Mouse (Mus musculus): ENCODE measurements around the gene Samd14. TPM values are rescaled to one million over a fixed set of nuclear protein-coding genes. Genes with fewer than 3 reads are reported as not detected.

Samd14 gene
- polyA plus RNA-seq, 1 experiment: 0.75 TPM

GRCm38 (mm10) chr11:94990102-94990748 lies 19.5 kb upstream of the Samd14 start:
- Histone ChIP-seq H3K27ac (ENCODE audit: control insufficient read depth, insufficient read depth, low read depth, low read length) (peak overlapping the region; percentile 68), H3K4me3 (ENCODE audit: control insufficient read depth, low read depth, low read length) (peak overlapping the region; percentile 89), H3K4me1 (ENCODE audit: control insufficient read depth, insufficient read depth, low read length) (peaks cover 44% of the 10 kb centered on the region), H3K36me3 (ENCODE audit: control insufficient read depth, insufficient read depth, low read length) (no peaks in the 10 kb centered on the region), H3K27me3 (ENCODE audit: control insufficient read depth, insufficient read depth, low read length) (no peaks in the 10 kb centered on the region)
- TF ChIP-seq CTCF (IDR thresholded peaks at IDR 0.05; ENCODE audit: control insufficient read depth, insufficient read depth, insufficient replicate concordance, low read depth, low read length) (no peak), POLR2A (IDR thresholded peaks at IDR 0.05; ENCODE audit: control insufficient read depth, low read depth, low read length) (no peak)

- peak within 1 kb of the TSS; percentile 89 for H3K4me3 ChIP-seq (ENCODE audit: control insufficient read depth, low read depth, low read length)
- H3K27ac ChIP-seq (ENCODE audit: control insufficient read depth, insufficient read depth, low read depth, low read length): peak within 1 kb of the TSS; percentile 68
- H3K36me3 ChIP-seq (ENCODE audit: control insufficient read depth, insufficient read depth, low read length): no peaks in the 10 kb centered on the region
- TF ChIP-seq POLR2A (IDR thresholded peaks at IDR 0.05; ENCODE audit: control insufficient read depth, low read depth, low read length): no peak
- TF ChIP-seq CTCF (IDR thresholded peaks at IDR 0.05; ENCODE audit: control insufficient read depth, insufficient read depth, insufficient replicate concordance, low read depth, low read length): peak; percentile 52; the same call in 1 of the 2 replicates
- H3K27me3 ChIP-seq (ENCODE audit: control insufficient read depth, insufficient read depth, low read length): no peaks in the 10 kb centered on the region
- peaks cover 44% of the 10 kb centered on the region for H3K4me1 ChIP-seq (ENCODE audit: control insufficient read depth, insufficient read depth, low read length)
Observed at GRCm38 (mm10) chr11:94990749-94991577, 18.7 kb upstream of the Samd14 start, which contains the start of gene Ppp1r9b. Ppp1r9b (plus strand) TSS chr11:94991035.

DNA sequence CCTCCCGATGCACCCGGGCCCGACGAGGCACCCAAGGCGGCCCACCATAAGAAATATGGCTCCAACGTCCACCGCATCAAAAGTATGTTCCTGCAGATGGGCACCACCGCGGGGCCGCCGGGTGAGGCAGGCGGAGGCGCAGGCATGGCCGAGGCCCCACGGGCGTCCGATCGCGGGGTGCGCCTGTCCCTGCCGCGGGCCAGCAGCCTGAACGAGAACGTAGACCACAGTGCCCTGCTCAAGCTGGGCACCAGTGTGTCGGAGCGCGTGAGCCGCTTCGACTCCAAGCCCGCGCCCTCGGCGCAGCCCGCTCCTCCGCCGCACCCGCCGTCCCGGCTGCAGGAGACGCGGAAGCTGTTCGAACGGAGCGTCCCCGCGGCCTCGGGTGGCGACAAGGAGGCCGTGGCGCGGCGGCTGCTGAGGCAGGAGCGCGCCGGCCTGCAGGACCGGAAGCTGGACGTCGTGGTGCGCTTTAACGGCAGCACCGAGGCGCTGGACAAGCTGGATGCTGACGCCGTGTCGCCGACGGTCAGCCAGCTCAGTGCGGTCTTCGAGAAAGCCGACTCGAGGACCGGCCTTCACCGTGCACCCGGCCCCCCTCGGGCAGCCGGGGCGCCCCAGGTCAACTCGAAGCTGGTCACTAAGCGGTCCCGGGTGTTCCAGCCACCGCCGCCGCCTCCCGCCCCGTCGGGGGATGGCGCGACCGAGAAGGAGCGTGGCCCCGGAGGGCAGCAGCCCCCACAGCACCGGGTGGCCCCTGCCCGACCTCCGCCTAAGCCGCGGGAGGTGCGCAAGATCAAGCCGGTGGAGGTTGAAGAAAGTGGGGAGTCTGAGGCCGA lies 17.8 kb upstream of the Samd14 start:
- Histone ChIP-seq H3K36me3 (ENCODE audit: control insufficient read depth, insufficient read depth, low read length) (no peaks in the 10 kb centered on the region), H3K4me1 (ENCODE audit: control insufficient read depth, insufficient read depth, low read length) (peaks cover 44% of the 10 kb centered on the region), H3K4me3 (ENCODE audit: control insufficient read depth, low read depth, low read length) (peak overlapping the region; percentile 89), H3K27me3 (ENCODE audit: control insufficient read depth, insufficient read depth, low read length) (no peaks in the 10 kb centered on the region), H3K27ac (ENCODE audit: control insufficient read depth, insufficient read depth, low read depth, low read length) (peak overlapping the region; percentile 30)
- no peak for TF ChIP-seq CTCF (IDR thresholded peaks at IDR 0.05; ENCODE audit: control insufficient read depth, insufficient read depth, insufficient replicate concordance, low read depth, low read length)
- TF ChIP-seq POLR2A (IDR thresholded peaks at IDR 0.05; ENCODE audit: control insufficient read depth, low read depth, low read length): 0 out of 2 replicates have a peak, but pooled peaks have one; percentile 32

- peaks cover 44% of the 10 kb centered on the region for H3K4me1 ChIP-seq (ENCODE audit: control insufficient read depth, insufficient read depth, low read length)
- TF ChIP-seq POLR2A (IDR thresholded peaks at IDR 0.05; ENCODE audit: control insufficient read depth, low read depth, low read length) (no peak), CTCF (IDR thresholded peaks at IDR 0.05; ENCODE audit: control insufficient read depth, insufficient read depth, insufficient replicate concordance, low read depth, low read length) (no peak)
- no peaks in the 10 kb centered on the region for H3K36me3 ChIP-seq (ENCODE audit: control insufficient read depth, insufficient read depth, low read length)
- no peaks in the 10 kb centered on the region for H3K27me3 ChIP-seq (ENCODE audit: control insufficient read depth, insufficient read depth, low read length)
- H3K27ac ChIP-seq (ENCODE audit: control insufficient read depth, insufficient read depth, low read depth, low read length): peak overlapping the region; percentile 30; the same call in 1 of the 2 replicates
- peak overlapping the region; percentile 89 for H3K4me3 ChIP-seq (ENCODE audit: control insufficient read depth, low read depth, low read length)
Observed at GRCm38 (mm10) chr11:94992480-94992753, 17.3 kb upstream of the Samd14 start.

- H3K4me3 ChIP-seq (ENCODE audit: control insufficient read depth, low read depth, low read length): peak overlapping the region; percentile 89
- H3K36me3 ChIP-seq (ENCODE audit: control insufficient read depth, insufficient read depth, low read length): no peaks in the 10 kb centered on the region
- no peaks in the 10 kb centered on the region for H3K27me3 ChIP-seq (ENCODE audit: control insufficient read depth, insufficient read depth, low read length)
- H3K27ac ChIP-seq (ENCODE audit: control insufficient read depth, insufficient read depth, low read depth, low read length): peak overlapping the region; percentile 5; the same call in 1 of the 2 replicates
- TF ChIP-seq POLR2A (IDR thresholded peaks at IDR 0.05; ENCODE audit: control insufficient read depth, low read depth, low read length): no peak
- TF ChIP-seq CTCF (IDR thresholded peaks at IDR 0.05; ENCODE audit: control insufficient read depth, insufficient read depth, insufficient replicate concordance, low read depth, low read length): no peak
- H3K4me1 ChIP-seq (ENCODE audit: control insufficient read depth, insufficient read depth, low read length): peaks cover 41% of the 10 kb centered on the region
Observed at GRCm38 (mm10) chr11:94992754-94993606, 16.7 kb upstream of the Samd14 start.

DNA sequence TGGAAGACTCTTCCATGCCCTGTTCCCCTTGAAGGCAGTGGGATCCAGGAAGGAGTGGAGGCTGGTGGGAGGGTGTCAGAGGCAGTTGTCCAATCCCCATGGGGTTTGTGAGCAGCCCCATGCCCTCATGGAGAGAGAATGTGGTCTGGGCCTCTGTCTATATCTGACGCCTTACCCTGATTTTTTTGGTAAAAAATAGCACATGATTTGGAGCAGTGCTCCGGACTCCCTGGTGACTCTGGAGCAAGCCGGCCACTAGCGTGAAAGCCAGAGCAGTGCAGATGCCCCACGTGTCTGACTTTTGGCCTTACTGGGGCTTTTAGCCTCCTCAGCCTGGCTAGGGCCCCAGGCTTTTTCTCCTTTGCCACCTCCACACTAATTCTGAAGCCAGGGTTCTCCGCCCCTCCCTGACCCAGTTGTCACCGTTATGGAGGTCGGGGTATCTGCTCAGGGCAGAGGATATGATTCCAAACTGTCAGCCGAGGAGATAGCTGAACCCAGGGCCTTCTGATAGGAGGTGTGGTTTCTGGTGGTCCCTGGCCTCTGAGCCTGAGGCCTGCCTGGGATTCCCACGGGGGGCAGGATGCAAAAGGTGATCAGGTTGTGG lies 15.4 kb upstream of the Samd14 start:
- peak overlapping the region; percentile 89 for H3K4me3 ChIP-seq (ENCODE audit: control insufficient read depth, low read depth, low read length)
- TF ChIP-seq CTCF (IDR thresholded peaks at IDR 0.05; ENCODE audit: control insufficient read depth, insufficient read depth, insufficient replicate concordance, low read depth, low read length): no peak
- TF ChIP-seq POLR2A (IDR thresholded peaks at IDR 0.05; ENCODE audit: control insufficient read depth, low read depth, low read length): no peak

More for the DNA sequence above, 15.4 kb upstream of the Samd14 start:
- no peak overlapping the region for H3K27ac ChIP-seq (ENCODE audit: control insufficient read depth, insufficient read depth, low read depth, low read length)
- no peaks in the 10 kb centered on the region for H3K27me3 ChIP-seq (ENCODE audit: control insufficient read depth, insufficient read depth, low read length)
- peaks cover 28% of the 10 kb centered on the region for H3K4me1 ChIP-seq (ENCODE audit: control insufficient read depth, insufficient read depth, low read length)
- no peaks in the 10 kb centered on the region for H3K36me3 ChIP-seq (ENCODE audit: control insufficient read depth, insufficient read depth, low read length)
